Mouse (Mus musculus): Measurements from ENCODE around the gene Sh3bp5. TPM values are rescaled to one million over a fixed set of nuclear protein-coding genes. Genes with fewer than 3 reads are reported as not detected.

The Sh3bp5 gene
- polyA plus RNA-seq, 1 experiment, result 8.7 TPM

GRCm38 (mm10) chr14:31422961-31423791 is 12.7 kb downstream of the Sh3bp5 start:
- peak; percentile 50 for TF ChIP-seq USF1 (IDR thresholded peaks at IDR 0.05; ENCODE audit: low read depth)
- TF ChIP-seq MAX (IDR thresholded peaks at IDR 0.05), result no peak
- TF ChIP-seq MYOD1 (IDR thresholded peaks at IDR 0.05; ENCODE audit: control insufficient read depth, insufficient read length, low read depth), result no peak
- no peak for TF ChIP-seq CTCF (IDR thresholded peaks at IDR 0.05; ENCODE audit: control insufficient read depth, insufficient read depth, insufficient read length)
- TF ChIP-seq CEBPB (IDR thresholded peaks at IDR 0.05; ENCODE audit: low read depth), result no peak
- Histone ChIP-seq H3K4me3 (ENCODE audit: insufficient read depth, poor library complexity, severe bottlenecking) (no peak overlapping the region), H3ac (ENCODE audit: control insufficient read depth, insufficient read length, low read depth) (no peak overlapping the region), H3K79me3 (ENCODE audit: low read depth) (peaks cover 3% of the 10 kb centered on the region), H3K79me2 (ENCODE audit: control insufficient read depth, insufficient read depth) (peaks cover 20% of the 10 kb centered on the region), H3K27me3 (ENCODE audit: control insufficient read depth, insufficient read depth, insufficient read length) (no peaks in the 10 kb centered on the region), H3K36me3 (ENCODE audit: control insufficient read depth, insufficient read depth) (no peaks in the 10 kb centered on the region)

- Histone ChIP-seq H3K36me3 (ENCODE audit: control insufficient read depth, insufficient read depth) (no peaks in the 10 kb centered on the region), H3K4me3 (ENCODE audit: insufficient read depth, poor library complexity, severe bottlenecking) (no peak overlapping the region), H3ac (ENCODE audit: control insufficient read depth, insufficient read length, low read depth) (no peak overlapping the region), H3K27me3 (ENCODE audit: control insufficient read depth, insufficient read depth, insufficient read length) (no peaks in the 10 kb centered on the region), H3K79me2 (ENCODE audit: control insufficient read depth, insufficient read depth) (peaks cover 20% of the 10 kb centered on the region), H3K79me3 (ENCODE audit: low read depth) (peaks cover 3% of the 10 kb centered on the region)
- TF ChIP-seq CTCF (IDR thresholded peaks at IDR 0.05; ENCODE audit: control insufficient read depth, insufficient read depth, insufficient read length), result no peak
- TF ChIP-seq MYOD1 (IDR thresholded peaks at IDR 0.05; ENCODE audit: control insufficient read depth, insufficient read length, low read depth), result no peak
- no peak for TF ChIP-seq MYOG (IDR thresholded peaks at IDR 0.05; ENCODE audit: control insufficient read depth, extremely low read depth, insufficient read length)
- TF ChIP-seq FOSL1 (IDR thresholded peaks at IDR 0.05; ENCODE audit: insufficient read depth, low read length, poor library complexity, severe bottlenecking), result no peak
- TF ChIP-seq MAX (IDR thresholded peaks at IDR 0.05), result no peak
- no peak for TF ChIP-seq CEBPB (IDR thresholded peaks at IDR 0.05; ENCODE audit: low read depth)
- TF ChIP-seq USF1 (IDR thresholded peaks at IDR 0.05; ENCODE audit: low read depth), result no peak
These were observed 13.5 kb downstream of the Sh3bp5 start for GRCm38 (mm10) chr14:31422395-31422794.

DNA sequence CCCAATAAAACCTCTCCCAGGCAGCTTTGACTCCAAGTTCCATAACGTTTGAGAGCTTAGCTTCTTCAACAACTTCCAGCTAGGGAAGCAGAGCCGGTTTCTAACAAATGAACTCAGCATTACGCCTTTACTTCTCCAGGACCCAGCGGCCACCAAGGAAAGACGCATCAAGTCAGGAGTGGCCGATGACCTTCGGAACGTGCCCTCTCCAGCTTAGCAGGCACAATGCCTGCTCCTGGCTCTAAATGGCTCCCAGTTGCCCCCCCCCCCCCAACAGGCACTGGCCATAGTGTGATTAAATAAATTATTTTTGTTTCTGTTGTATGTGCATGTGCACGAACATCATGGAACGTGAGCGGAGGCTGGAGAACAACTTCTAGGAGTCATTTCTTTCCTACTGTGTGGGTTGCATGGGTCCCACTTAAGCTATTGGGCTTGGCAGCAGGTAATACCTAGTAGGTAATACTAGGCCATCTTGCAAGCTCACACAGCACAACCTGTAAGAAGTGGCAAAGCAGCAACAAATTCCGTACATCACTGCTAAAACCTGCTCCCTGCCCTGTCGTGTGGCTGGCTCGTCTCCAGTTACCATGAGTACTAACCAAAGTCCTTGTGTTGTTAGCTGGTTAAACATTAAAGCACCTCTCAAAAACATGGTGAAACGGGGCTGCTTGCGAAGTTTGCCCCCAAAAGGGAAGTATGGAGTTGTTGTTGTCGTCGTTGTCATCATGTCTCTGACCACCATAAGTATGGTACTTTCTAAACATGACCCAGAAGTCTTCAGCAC is 14.2 kb downstream of the Sh3bp5 start:
- TF ChIP-seq MAX (IDR thresholded peaks at IDR 0.05), result no peak
- TF ChIP-seq FOSL1 (IDR thresholded peaks at IDR 0.05; ENCODE audit: insufficient read depth, low read length, poor library complexity, severe bottlenecking), result no peak
- TF ChIP-seq MYOD1 (IDR thresholded peaks at IDR 0.05; ENCODE audit: control insufficient read depth, insufficient read length, low read depth), result no peak
- no peak for TF ChIP-seq MYOG (IDR thresholded peaks at IDR 0.05; ENCODE audit: control insufficient read depth, extremely low read depth, insufficient read length)
- TF ChIP-seq CEBPB (IDR thresholded peaks at IDR 0.05; ENCODE audit: low read depth), result no peak
- no peak for TF ChIP-seq USF1 (IDR thresholded peaks at IDR 0.05; ENCODE audit: low read depth)
- no peak for TF ChIP-seq CTCF (IDR thresholded peaks at IDR 0.05; ENCODE audit: control insufficient read depth, insufficient read depth, insufficient read length)
- Histone ChIP-seq H3K79me2 (ENCODE audit: control insufficient read depth, insufficient read depth) (peaks cover 20% of the 10 kb centered on the region), H3K36me3 (ENCODE audit: control insufficient read depth, insufficient read depth) (no peaks in the 10 kb centered on the region), H3K79me3 (ENCODE audit: low read depth) (peaks cover 3% of the 10 kb centered on the region), H3K27me3 (ENCODE audit: control insufficient read depth, insufficient read depth, insufficient read length) (no peaks in the 10 kb centered on the region), H3ac (ENCODE audit: control insufficient read depth, insufficient read length, low read depth) (no peak overlapping the region), H3K4me3 (ENCODE audit: insufficient read depth, poor library complexity, severe bottlenecking) (no peak overlapping the region)

GRCm38 (mm10) chr14:31420985-31421384 is 14.9 kb downstream of the Sh3bp5 start:
- peaks cover 24% of the 10 kb centered on the region for H3K79me2 ChIP-seq (ENCODE audit: control insufficient read depth, insufficient read depth)
- no peaks in the 10 kb centered on the region for H3K27me3 ChIP-seq (ENCODE audit: control insufficient read depth, insufficient read depth, insufficient read length)
- no peak overlapping the region for H3ac ChIP-seq (ENCODE audit: control insufficient read depth, insufficient read length, low read depth)
- no peaks in the 10 kb centered on the region for H3K36me3 ChIP-seq (ENCODE audit: control insufficient read depth, insufficient read depth)
- TF ChIP-seq CEBPB (IDR thresholded peaks at IDR 0.05; ENCODE audit: low read depth) (no peak), USF1 (IDR thresholded peaks at IDR 0.05; ENCODE audit: low read depth) (no peak), FOSL1 (IDR thresholded peaks at IDR 0.05; ENCODE audit: insufficient read depth, low read length, poor library complexity, severe bottlenecking) (no peak), CTCF (IDR thresholded peaks at IDR 0.05; ENCODE audit: control insufficient read depth, insufficient read depth, insufficient read length) (no peak), MAX (IDR thresholded peaks at IDR 0.05) (no peak), MYOG (IDR thresholded peaks at IDR 0.05; ENCODE audit: control insufficient read depth, extremely low read depth, insufficient read length) (no peak)
- no peak overlapping the region for H3K4me3 ChIP-seq (ENCODE audit: insufficient read depth, poor library complexity, severe bottlenecking)
- peaks cover 3% of the 10 kb centered on the region for H3K79me3 ChIP-seq (ENCODE audit: low read depth)

GRCm38 (mm10) chr14:31420562-31420961 is 15.3 kb downstream of the Sh3bp5 start:
- Histone ChIP-seq H3K27me3 (ENCODE audit: control insufficient read depth, insufficient read depth, insufficient read length) (no peaks in the 10 kb centered on the region), H3K79me3 (ENCODE audit: low read depth) (peaks cover 3% of the 10 kb centered on the region), H3ac (ENCODE audit: control insufficient read depth, insufficient read length, low read depth) (no peak overlapping the region), H3K36me3 (ENCODE audit: control insufficient read depth, insufficient read depth) (no peaks in the 10 kb centered on the region), H3K79me2 (ENCODE audit: control insufficient read depth, insufficient read depth) (peaks cover 27% of the 10 kb centered on the region), H3K4me3 (ENCODE audit: insufficient read depth, poor library complexity, severe bottlenecking) (no peak overlapping the region)
- TF ChIP-seq CTCF (IDR thresholded peaks at IDR 0.05; ENCODE audit: control insufficient read depth, insufficient read depth, insufficient read length) (no peak), CEBPB (IDR thresholded peaks at IDR 0.05; ENCODE audit: low read depth) (no peak), MAX (IDR thresholded peaks at IDR 0.05) (no peak), MYOD1 (IDR thresholded peaks at IDR 0.05; ENCODE audit: control insufficient read depth, insufficient read length, low read depth) (no peak), MYOG (IDR thresholded peaks at IDR 0.05; ENCODE audit: control insufficient read depth, extremely low read depth, insufficient read length) (no peak), FOSL1 (IDR thresholded peaks at IDR 0.05; ENCODE audit: insufficient read depth, low read length, poor library complexity, severe bottlenecking) (no peak), USF1 (IDR thresholded peaks at IDR 0.05; ENCODE audit: low read depth) (no peak)
